Mouse (Mus musculus) mesoderm, embryonic 11.5 days (tissue): ENCODE measurements around the gene Uqcr10.
"Not testable (repeated sequence)": the region's sequence is repeated elsewhere in the genome, so short reads cannot be mapped to it uniquely, and the experiment has no call there.

Experiments used
- DNase-seq: peaks from one replicate; pipeline ENCODE4 v3.0.0-alpha.2; 2012; ENCODE audit warnings: low read depth, low spot score

Gene Uqcr10

DNA sequence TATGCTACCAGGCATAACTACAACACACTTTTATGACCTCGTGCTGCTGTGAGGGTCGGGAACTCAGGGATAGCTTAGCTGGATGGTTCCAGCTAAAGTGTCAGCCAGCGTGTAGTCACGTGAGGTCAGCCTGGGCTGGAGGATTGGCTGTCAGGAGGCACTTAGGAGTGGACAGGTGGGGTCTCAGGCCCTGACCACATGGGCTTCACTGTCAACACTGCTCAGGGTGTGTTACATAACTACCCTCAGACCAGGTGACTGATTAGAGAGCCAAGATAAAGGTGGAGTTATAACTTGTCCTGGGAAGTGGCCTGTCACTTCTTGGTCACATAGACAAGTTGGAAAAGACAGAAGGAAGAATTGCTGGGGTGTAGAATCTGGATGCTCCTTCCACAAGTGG, 11.5 kb upstream of the Uqcr10 start:
- no peak for DNase-seq

DNA sequence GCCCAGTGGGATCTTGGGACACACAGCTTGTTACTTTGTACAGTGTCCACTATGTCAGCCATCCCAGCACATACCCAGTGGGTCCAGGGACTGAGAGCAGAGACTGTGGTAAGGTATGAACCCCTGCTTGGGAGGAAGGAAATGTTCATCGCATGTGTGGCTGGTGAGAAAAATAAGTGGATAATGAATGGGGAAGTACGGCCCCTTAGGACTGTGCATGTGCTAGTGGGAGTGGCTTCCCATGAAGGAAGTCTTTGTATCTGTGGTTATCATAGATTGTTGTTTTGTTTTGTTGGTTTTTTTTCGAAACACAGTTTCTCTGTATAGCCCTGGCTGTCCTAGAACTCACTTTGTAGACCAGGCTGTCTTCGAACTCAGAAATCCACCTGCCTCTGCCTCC, 10.6 kb upstream of the Uqcr10 start:
- no peak for DNase-seq

DNA sequence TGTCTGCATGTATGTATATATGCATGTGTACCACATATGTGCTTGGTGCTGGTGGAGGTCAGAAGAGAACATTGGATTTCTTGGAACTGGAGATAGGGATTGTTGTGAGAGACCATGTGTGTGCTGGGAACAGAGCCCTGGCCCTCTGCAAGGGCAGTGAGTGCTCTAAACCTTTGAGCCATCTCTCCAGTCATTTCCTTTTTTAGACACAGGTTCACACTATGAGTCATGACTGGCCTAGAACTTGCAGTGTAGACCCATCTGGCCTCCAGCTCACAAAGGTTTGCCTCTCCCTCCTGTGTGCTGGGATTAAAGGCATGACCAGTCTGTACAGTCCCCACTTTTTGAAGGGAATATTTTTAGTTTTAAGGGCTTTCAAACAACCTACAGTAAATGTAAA, 8.7 kb upstream of the Uqcr10 start:
- no peak for DNase-seq

DNA sequence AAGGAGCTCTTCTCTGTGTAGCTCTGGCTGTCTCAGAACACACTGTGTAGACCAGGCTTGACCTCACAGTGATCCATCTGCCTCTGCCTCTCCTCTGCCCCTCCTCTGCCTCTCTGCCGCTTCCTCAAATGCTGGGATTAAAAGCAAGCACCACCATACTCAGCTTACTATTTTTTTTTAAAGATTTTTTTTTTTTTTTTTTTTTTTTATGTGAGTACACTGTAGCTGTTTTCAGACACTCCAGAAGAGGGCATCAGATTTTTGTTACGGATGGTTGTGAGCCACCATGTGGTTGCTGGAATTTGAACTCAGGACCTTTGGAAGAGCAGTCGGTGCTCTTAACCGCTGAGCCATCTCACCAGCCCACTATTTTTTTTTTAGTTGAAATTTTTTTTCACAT, 6.0 kb upstream of the Uqcr10 start:
- DNase-seq, result not testable (repeated sequence)

DNA sequence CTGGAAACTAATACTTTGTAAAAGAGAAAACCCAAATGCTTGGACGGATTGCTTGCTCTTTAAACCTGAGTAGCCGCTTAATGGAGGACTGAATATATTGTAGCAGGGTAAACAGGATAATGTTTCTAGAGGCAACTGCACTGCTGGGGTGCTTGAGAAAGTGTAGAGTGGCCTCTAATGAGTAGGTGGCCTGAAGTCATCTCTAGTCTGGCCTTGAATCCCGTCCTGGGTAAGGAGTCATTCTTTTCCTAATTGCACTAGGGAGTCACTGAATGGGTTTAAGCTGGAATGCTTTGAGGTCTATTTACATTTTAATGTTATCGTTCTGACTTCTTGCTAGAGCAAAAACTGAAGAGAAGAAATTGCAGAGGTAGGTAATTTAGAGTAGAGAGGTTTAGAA, 1.0 kb upstream of the Uqcr10 start:
- no peak for DNase-seq

DNA sequence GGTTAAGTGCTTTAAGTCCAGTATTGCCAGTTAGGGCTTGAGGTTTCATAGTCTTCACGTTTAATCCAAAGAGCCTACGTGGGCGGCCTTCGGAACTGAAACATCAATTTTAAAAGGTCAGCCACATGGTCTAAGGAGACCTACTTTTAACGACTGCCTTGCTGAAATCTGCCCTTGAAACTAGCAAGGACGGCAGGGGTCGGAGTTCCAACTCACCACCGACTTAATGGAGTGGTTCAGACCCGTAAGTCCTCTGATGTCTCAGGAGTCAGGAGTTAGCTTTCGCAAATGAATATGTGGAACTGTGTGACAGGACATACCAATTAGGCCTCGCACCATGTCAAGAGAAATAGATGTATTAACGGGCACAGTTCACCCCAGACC, 462 bp downstream of the Uqcr10 start:
- DNase-seq, result no peak

DNA sequence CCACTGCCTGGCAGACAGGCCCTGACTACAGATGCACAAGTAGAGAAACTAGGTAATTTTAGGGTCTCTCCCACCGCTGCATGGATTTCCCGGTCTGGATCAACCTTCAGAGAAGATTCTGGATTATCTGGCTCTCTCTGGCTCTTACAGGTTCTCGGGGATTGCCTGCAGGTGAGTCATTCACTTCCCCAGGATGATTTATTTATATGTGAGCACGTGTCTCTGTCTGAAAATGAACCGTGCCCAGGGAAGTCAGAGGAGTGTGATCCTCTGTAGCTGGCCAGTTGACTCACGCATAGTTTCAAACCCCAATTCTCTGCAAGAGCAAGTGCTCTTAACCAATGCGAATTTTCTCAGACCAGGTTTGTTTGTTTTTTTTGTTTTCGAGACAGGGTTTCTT, 3.4 kb downstream of the Uqcr10 start:
- no peak for DNase-seq

DNA sequence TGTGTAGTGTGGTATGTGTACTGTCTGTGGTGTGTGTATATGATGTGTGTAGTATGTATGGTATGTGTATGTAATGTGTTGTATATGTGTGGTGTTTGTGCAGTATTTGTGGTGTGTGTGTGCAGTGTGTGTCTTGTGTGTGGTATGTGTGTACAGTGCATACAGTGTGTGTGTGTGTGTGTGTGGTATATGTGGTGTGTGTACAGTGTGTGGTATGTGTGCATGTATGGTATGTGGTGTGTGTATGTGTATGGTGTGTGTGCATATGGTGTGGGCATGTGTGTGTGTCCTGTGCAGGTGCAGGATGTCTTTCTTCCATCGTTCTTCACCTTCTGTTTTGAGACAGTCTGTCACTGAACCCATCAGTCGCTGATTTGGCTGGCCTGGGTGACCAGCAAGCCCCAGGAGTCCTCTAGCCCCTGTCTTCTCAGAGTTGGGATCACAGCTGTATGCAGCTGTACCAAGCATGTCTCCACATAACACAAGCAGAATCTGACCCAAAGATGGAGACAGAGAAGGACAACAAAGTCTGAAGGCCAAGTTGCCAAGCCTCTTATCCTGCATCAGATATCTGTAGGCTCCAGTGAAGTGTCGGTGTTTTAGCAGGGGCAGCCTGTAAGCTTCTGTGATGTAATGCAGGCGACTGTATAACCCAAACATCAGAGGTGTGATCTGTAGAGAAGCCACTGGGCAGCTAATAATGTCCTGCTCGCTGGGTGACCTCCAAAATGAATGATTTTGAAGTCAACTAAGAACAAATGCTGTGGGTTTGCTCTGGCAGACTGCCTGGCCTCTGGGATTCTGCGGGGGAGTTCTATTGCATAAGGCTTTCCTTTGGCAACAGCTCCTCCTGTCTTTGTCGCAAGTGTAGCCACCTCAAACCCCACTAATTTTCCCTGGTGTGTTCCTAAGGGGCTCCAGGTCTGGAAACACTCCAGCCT, 6.8 kb downstream of the Uqcr10 start:
- no peak for DNase-seq

DNA sequence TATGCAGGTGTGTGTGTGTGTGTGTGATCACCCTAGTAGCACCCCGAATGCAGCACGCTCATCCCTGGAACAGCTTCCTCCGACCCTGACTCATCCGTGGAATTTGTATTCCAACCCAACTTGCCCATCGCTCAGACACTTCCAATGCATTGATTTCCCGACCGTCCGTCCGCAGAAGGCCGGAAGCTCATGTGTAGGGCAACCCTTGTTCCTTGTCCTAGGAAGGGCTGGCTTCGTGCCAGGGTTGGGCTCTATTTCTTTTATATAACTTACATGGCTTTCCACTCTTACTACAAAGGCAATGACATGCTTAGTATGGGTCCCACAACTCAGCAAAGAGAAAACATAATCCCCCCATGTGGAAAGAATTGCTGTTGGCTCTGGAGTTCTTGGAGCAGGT, 12.0 kb downstream of the Uqcr10 start:
- DNase-seq, result no peak

DNA sequence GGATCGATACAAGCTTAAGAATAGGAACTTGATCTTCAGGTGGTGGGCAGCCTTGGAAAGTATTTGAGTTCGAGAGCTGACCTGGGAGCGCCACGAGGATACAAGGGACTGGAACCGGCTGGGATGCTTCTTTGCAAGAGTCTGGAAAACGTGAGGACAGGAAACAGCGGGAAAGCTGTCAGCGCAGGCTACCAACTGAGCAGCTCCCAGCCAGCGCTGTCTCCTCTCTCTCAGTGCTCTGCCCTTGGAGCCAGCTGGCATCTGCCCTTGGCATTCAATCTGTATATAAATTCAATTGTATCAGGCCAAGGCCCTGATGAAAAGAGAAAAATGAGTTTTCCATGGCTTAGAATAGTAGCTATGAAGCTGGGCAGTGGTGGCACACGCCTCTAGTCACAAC, 12.9 kb downstream of the Uqcr10 start:
- DNase-seq, result no peak

DNA sequence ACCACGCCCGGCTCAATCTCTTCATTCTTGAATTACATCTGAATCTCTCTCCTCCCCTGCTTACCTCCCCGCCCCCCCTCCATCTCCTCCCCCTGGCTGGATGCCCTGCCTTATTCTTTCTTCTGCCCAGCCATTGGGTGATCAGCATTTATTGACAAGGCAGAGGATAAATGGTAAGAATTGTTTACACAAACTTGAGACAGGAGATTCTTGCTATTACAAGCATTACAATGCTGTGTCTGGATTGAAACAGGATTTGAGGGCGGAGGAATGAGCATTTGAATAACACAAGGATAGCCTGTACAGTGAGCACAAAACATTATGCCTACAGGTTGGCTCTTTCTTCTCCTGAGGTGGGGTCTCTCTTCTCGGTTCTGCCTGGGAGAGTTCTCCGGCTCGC, 13.8 kb downstream of the Uqcr10 start:
- DNase-seq, result no peak

DNA sequence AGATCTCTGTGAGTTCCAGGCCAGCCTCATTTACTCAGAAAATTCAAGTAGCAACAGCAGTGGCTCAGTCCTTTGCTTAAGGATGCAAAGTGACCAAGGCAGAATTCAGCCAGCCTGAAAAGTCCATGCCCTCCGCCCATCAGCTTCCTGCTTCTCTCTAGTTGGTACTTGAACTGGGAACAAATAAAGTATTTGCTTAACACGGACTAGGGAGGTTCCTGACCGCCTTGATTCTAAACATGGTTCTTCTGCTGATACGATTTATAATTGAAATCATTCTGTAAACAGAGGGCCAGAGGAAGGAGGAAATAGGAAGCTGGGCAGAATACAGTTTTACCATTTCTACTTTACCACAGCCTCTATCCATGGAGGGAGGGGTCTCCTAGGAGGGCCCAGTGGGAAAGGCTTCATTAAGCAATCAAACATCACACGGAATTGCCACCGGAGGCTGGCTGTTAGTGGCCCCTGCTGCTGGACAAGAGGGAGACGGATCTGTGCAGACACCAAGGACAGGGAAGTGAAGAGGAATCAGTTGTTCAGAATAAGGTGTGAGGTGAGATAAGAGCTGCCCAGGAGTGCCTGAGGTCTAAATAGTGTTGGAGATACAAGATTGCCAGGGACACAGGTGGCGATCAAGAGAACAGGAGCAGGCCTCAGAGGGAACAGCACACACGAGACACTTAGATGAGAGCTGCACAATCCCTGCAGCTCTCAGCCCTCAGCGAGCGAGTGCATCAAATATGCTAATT, 15.3 kb downstream of the Uqcr10 start:
- no peak for DNase-seq

DNA sequence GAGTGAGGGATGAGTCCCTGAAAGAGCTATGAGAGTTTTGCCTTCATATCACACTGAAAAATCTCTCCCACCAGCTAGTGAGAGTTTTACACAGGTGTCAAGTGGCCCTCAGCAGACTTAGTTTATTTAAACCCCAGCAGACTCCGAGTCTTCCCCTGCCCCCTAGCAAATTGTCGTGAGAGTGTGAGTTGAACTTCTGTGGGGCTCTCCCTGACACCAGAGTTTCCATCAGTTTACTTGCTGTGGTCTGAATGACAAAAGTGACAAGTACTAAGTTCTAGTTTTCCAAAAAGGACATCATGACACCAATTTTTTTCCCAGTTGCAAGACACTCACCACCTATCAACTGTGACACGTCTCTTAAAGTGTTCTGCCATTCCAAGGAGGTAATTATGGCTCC, 16.3 kb downstream of the Uqcr10 start:
- DNase-seq, result no peak

DNA sequence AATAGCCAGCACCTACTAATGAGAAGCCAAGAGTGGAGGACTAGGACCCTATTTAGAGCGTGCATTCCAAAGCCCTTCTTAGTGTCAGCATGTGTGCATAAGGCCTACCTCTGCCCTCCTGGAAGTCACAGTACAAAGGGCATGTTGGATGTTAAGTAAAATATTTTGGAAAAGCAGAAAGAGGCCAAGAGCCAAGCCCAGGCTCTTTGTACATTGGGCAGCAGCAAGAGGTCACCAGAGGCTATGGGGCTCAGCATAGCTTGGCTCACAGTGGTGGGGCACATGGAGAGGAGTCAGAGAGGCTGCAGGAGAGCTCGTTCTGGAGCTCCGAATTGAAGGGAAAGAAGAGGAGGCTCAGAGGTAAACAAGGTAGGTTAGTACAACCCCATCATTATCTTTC, 17.1 kb downstream of the Uqcr10 start:
- no peak for DNase-seq

DNA sequence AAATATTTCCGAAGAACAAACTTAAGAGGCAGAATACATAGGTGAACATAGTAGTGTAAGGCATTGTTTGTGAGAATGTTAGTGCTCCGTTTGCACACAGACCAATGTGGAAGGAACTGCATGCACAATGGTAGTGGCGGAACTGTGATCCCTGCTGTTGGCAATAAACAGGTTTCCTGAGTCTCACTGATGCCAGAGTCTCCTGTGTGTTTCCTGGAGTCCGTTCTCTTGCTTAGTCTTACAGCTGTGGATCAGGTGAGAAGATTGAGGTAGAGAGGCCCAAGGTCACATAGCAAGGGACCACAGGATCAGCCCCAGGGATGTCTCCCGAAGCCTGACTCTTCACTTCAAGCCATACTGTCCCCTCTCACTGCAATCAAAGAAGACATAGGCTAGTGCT, 18.6 kb downstream of the Uqcr10 start:
- DNase-seq, result no peak

DNA sequence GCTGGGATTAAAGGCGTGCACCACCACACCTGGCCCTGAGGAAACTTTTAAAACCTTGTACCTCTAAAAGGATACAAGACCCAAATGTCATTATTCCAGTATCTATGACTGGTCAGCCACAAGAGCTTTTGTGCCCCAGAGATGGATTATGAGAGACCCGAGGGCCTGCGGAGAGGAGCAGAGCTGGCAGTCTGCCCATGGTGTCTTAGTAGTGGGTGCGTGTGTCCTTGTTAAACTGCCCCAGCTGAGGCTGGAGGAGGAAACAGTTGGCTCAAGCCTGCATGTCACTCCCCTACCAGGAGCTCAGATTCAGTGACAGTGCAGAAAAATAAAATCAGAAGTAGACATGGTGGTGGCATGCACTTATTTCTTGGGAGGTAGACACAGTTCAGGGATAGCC, 19.1 kb downstream of the Uqcr10 start:
- no peak for DNase-seq

DNA sequence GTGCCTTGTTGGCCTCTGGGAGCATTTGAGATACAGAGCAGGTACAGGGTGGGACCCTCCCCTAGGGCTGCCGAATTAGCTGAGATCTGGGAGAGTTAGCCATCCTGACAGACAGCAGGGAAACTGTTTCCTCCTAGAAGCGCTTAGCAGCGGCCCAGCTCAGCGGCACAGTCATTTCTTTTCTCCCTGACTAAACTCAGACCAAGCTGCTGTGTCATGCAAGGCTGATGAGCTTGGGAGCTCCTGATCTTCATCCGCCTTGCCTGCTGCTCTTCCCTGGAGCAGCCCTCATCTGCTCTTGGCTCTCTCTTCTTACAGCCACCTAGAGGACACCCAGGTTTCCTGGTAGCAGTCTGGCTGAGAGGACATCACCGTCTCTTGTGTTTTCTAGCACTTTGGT, 20.0 kb downstream of the Uqcr10 start:
- DNase-seq, result no peak

DNA sequence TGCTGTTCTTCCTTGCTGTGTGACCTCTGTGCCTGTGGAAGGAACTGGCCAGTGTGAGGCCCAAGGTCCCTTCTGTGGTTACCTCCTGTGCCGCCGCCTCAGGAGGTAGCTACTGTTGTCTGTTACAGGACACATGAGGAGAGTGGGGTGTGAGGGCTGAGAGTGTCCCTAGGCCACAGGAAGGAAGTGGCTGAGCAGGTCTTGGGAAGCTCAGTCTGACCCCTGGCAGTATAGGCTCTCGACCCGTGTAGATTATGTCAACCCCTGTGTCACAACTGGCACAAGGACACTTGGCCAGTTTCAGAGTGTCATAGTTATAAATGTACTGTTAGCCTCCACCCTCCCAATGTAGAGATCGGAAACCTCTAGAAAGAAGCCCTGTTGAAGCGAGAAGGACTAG, 20.6 kb downstream of the Uqcr10 start:
- no peak for DNase-seq

DNA sequence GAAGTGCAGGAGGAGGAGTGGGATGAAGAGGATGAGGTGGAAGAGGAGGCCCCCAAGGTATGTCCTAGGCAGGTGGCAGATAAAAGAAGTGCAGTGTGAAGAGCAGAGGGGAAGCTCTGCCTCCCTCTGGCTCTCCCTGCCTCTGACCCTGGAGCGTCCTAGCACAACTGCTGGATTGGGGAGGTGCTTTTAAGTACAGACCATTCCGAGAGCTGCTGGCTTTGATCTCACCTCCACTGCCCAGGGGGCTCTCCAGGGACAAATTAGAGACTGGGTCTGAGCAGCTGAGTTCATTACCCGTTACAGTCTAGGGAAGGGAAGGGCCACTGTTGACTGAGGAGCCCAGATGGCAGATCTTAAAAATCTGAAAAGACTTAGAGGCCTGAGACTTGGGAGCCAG, 24.0 kb downstream of the Uqcr10 start:
- no peak for DNase-seq

DNA sequence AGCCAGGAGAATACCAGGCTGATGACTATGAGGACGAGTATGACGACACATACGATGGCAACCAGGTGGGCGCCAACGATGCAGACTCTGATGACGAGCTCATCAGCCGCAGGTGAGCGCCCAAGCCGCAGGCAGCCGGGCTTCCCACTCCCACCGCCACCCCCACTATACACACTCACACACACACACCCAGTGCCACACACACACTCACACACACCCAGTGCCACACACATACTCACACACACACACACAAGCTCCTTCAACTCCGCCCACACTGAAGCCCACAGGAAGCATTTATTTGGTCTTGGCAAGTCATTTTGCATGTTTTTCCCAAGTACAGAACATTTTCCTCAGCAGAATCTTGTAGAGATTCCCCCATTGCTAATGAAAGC, 24.7 kb downstream of the Uqcr10 start:
- DNase-seq, result no peak

DNA sequence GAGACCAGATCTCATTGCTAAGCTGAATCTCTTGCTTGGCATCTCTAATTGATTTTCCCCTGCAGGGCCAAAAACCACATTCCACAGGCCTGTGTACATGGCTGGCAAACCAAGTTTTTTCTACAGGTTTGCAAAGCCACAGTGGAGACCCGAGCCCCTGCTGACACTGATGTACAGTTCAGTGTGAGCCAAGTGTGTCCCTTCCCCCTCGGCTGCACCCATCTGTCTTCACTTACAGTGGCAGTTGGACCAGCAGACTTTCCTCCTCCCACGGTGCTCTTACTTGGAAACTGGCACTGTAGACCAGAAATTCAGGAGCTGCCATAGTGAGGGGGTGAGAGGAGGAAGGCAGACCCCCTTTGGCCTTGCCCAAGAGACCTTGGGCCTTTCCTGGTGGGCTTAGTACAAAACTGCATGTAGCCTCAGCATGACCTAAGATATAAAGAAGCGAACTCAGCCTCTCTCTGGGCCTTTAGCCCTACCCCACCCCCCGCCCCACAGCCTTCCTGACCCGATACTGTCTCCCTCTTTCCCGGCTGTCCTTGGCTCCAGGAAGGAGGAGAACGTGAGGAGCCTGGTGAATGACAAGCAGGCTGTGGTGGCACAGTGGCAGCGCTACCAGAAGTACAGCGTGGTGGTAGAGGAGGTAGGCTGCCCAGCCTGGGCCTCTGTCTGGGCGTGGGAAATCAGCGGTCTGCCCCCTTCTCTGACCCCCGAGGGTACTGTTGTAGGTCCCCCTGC, 25.3 kb downstream of the Uqcr10 start:
- peak; percentile 40 for DNase-seq

DNA sequence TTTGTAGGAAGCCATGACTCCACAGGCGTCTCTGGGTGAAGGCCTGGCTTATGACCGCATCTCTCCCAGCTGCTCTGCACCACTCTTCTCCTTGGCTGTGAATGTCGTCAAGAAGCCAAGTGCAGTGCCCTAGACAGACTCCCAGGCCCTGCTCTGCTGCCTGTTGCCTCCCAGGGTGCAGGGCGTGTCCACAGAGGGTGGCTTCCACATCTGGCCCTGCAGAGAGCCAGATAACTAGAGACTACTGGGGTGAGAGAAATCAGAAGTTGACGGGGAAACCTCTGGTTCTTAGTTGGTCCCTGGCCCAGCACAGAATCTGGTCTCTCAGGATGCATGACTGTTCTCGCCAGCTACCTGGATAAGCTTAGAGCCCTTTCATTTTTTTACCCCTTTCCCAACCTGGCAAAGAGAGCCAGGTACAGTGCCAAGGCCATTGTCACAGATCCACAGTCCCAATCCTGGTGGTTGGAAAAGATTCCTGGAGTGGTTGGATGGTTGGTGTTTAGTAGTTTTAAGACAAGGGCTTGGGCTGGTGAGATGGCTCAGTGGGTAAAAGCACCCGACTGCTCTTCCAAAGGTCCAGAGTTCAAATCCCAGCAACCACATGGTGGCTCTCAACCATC, 26.8 kb downstream of the Uqcr10 start:
- DNase-seq, result no peak
